16 mouse cellular contexts compared by ENCODE assay signal in genomic region chr19:24534733-24535132, GRCm38 (mm10). TPM values are rescaled to one million over a fixed set of nuclear protein-coding genes. Genes with fewer than 3 reads are reported as not detected.
DNase-seq lines count a peak whose midpoint lies in the region; ATAC-seq and TF ChIP-seq lines count a peak whose summit lies in the region.
"Had no signal": no experiment of that assay in that cellular context is flagged by ENCODE, and none has a peak within 500 bp of the region (broad histone marks: within the 10 kb centered on the region; RNA-seq: fewer than 3 reads in every experiment).

No protein-coding gene starts in this region.

- H3K79me2 ChIP-seq in heart, adult 2 months (replicated peaks; ENCODE audit: control insufficient read depth, insufficient read depth, low read length) = no peaks in the 10 kb centered on the region

- no peak overlapping the region for H3K4me2 ChIP-seq in midbrain, embryonic 11.5 days
- H3K4me2 ChIP-seq in liver, embryonic 13.5 days = peak overlapping the region; percentile 68
- H3K4me2 ChIP-seq in stomach, embryonic 15.5 days = no peak overlapping the region
- H3K4me2 ChIP-seq: embryonic facial prominence, embryonic 15.5 days had no signal

- H3K4me3 ChIP-seq in heart, adult 2 months = no peak overlapping the region
- no peak overlapping the region for H3K4me3 ChIP-seq in midbrain, embryonic 11.5 days (ENCODE audit: low read depth, low read length)
- H3K4me3 ChIP-seq in midbrain, embryonic 10.5 days = no peak overlapping the region
- peak overlapping the region; percentile 48 for H3K4me3 ChIP-seq in liver, embryonic 13.5 days (replicated peaks)
- H3K4me3 ChIP-seq in stomach, embryonic 15.5 days (replicated peaks) = no peak overlapping the region
- H3K4me3 ChIP-seq: embryonic facial prominence, embryonic 15.5 days; layer of hippocampus, adult 2 months had no signal

- no peak overlapping the region for H3K9ac ChIP-seq in heart, adult 2 months (ENCODE audit: low read depth, low read length)
- no peak overlapping the region for H3K9ac ChIP-seq in midbrain, embryonic 11.5 days (ENCODE audit: low read length)
- H3K9ac ChIP-seq in liver, embryonic 13.5 days = peak overlapping the region; percentile 72
- H3K9ac ChIP-seq in stomach, embryonic 15.5 days = no peak overlapping the region
- H3K9ac ChIP-seq: embryonic facial prominence, embryonic 15.5 days had no signal

- TF ChIP-seq EP300 in heart, adult 2 months (IDR thresholded peaks at IDR 0.05; ENCODE audit: insufficient read depth, low read depth, low read length) = no peak

- ATAC-seq in midbrain, embryonic 11.5 days (ENCODE audit: low FRiP score) = no peak
- peak; percentile 99 for ATAC-seq in liver, embryonic 13.5 days (ENCODE audit: low read depth)
- peak; percentile 91; the same call in 1 of the 2 replicates for ATAC-seq in stomach, embryonic 15.5 days (ENCODE audit: insufficient read depth, low FRiP score, low read depth)
- ATAC-seq in monocyte, adult 5-6 weeks (replicated peaks; ENCODE audit: insufficient number of reproducible peaks, low FRiP score, low TSS enrichment, poor library complexity, severe bottlenecking) = no peak
- ATAC-seq: lung, postnatal 0 days; midbrain, embryonic 16.5 days had no signal

- no peak for TF ChIP-seq CTCF in heart, adult 2 months (IDR thresholded peaks at IDR 0.05)

- H3K4me1 ChIP-seq in heart, adult 2 months (ENCODE audit: control insufficient read depth, insufficient read depth, low read length) = no peaks in the 10 kb centered on the region
- H3K4me1 ChIP-seq in midbrain, embryonic 11.5 days (ENCODE audit: control insufficient read depth, insufficient read depth, low read length) = no peaks in the 10 kb centered on the region
- H3K4me1 ChIP-seq in midbrain, embryonic 10.5 days = no peaks in the 10 kb centered on the region
- H3K4me1 ChIP-seq in liver, embryonic 13.5 days (replicated peaks) = peaks cover 83% of the 10 kb centered on the region
- H3K4me1 ChIP-seq in stomach, embryonic 15.5 days = no peaks in the 10 kb centered on the region
- H3K4me1 ChIP-seq: embryonic facial prominence, embryonic 15.5 days had no signal

- TF ChIP-seq POLR2A in heart, adult 2 months (IDR thresholded peaks at IDR 0.05; ENCODE audit: insufficient read depth, low read depth, low read length) = no peak

- no peak overlapping the region for H3K27ac ChIP-seq in heart, adult 2 months
- no peak overlapping the region for H3K27ac ChIP-seq in midbrain, embryonic 11.5 days (ENCODE audit: low read depth, low read length)
- H3K27ac ChIP-seq in midbrain, embryonic 10.5 days (replicated peaks) = no peak overlapping the region
- H3K27ac ChIP-seq in liver, embryonic 13.5 days = peak overlapping the region; percentile 97
- H3K27ac ChIP-seq in stomach, embryonic 15.5 days = no peak overlapping the region
- H3K27ac ChIP-seq: embryonic facial prominence, embryonic 15.5 days; layer of hippocampus, adult 2 months had no signal

- no peaks in the 10 kb centered on the region for H3K36me3 ChIP-seq in heart, adult 2 months (ENCODE audit: control insufficient read depth, insufficient read depth, low read length)
- no peaks in the 10 kb centered on the region for H3K36me3 ChIP-seq in midbrain, embryonic 11.5 days (ENCODE audit: control insufficient read depth, insufficient read depth, low read length)
- no peaks in the 10 kb centered on the region for H3K36me3 ChIP-seq in midbrain, embryonic 10.5 days
- no peaks in the 10 kb centered on the region for H3K36me3 ChIP-seq in liver, embryonic 13.5 days
- H3K36me3 ChIP-seq in stomach, embryonic 15.5 days = no peaks in the 10 kb centered on the region
- H3K36me3 ChIP-seq: embryonic facial prominence, embryonic 15.5 days had no signal

- intact Hi-C loops in heart, adult 2 months (cut with DNase I) = no loop called here

- no peaks in the 10 kb centered on the region for H3K27me3 ChIP-seq in heart, adult 2 months (ENCODE audit: control insufficient read depth, insufficient read depth, low read length)
- no peaks in the 10 kb centered on the region for H3K27me3 ChIP-seq in midbrain, embryonic 11.5 days (ENCODE audit: control insufficient read depth, insufficient read depth, low read length)
- no peaks in the 10 kb centered on the region for H3K27me3 ChIP-seq in midbrain, embryonic 10.5 days (ENCODE audit: low read depth, poor library complexity, severe bottlenecking)
- H3K27me3 ChIP-seq in liver, embryonic 13.5 days = no peaks in the 10 kb centered on the region
- H3K27me3 ChIP-seq in stomach, embryonic 15.5 days (replicated peaks) = no peaks in the 10 kb centered on the region
- H3K27me3 ChIP-seq: embryonic facial prominence, embryonic 15.5 days had no signal

- peak; percentile 13 for DNase-seq in heart, adult 11 months
- no peak for DNase-seq in heart, adult 2 months
- peak; percentile 72 for DNase-seq in midbrain, embryonic 11.5 days (ENCODE audit: low spot score, missing footprints)
- DNase-seq in midbrain, embryonic 10.5 days (ENCODE audit: low spot score) = no peak
- DNase-seq in liver, embryonic 13.5 days = peak; percentile 83
- DNase-seq in gastrocnemius, postnatal 25 days = no peak
- DNase-seq: cerebellum, postnatal 36 days; kidney, adult 8-10 months; left cerebral cortex, postnatal 4 days; right cerebral cortex, adult 18-20 months had no signal

- H3K9me3 ChIP-seq in midbrain, embryonic 11.5 days (ENCODE audit: control insufficient read depth, low read length) = no peaks in the 10 kb centered on the region
- H3K9me3 ChIP-seq in midbrain, embryonic 10.5 days (replicated peaks) = no peaks in the 10 kb centered on the region
- H3K9me3 ChIP-seq in liver, embryonic 13.5 days (replicated peaks) = no peaks in the 10 kb centered on the region
- no peaks in the 10 kb centered on the region for H3K9me3 ChIP-seq in stomach, embryonic 15.5 days
- H3K9me3 ChIP-seq: embryonic facial prominence, embryonic 15.5 days had no signal

- 19% methylated on average over 7 of the region's 7 CpGs for WGBS in heart, adult 2 months
- 80% methylated on average over 7 of the region's 7 CpGs for WGBS in midbrain, embryonic 11.5 days
- 84% methylated on average over 7 of the region's 7 CpGs for WGBS in midbrain, embryonic 10.5 days
- 11% methylated on average over 7 of the region's 7 CpGs for WGBS in liver, embryonic 13.5 days (ENCODE audit: insufficient replicate concordance)
- WGBS in stomach, embryonic 15.5 days = 62% methylated on average over 7 of the region's 7 CpGs

RNA-seq across cellular contexts. Expression of gene Pip5k1b, which starts 20.9 kb away (rescaled TPM):
- 10 to 100 TPM; 22.2 to 23.1 TPM for total RNA-seq in heart, adult 2 months (2021)
- 14.6 and 24.0 TPM in 2 replicates for polyA plus RNA-seq in heart, adult 2 months (2012; rRNA removed)
- polyA plus RNA-seq in midbrain, embryonic 11.5 days (2014; fragmentation: Nextera tagmentation; extraction: Ambion mirVana) = 2.3 and 2.9 TPM in 2 replicates
- 2.4 TPM in 2 replicates for polyA plus RNA-seq in midbrain, embryonic 10.5 days (2016; fragmentation: Nextera tagmentation; extraction: Ambion mirVana)
- polyA plus RNA-seq in liver, embryonic 13.5 days (2015; fragmentation: Nextera tagmentation; extraction: Ambion mirVana) = 8.5 and 10.2 TPM in 2 replicates
- polyA plus RNA-seq in stomach, embryonic 15.5 days (2015; fragmentation: Nextera tagmentation; extraction: Ambion mirVana) = 4.7 and 5.3 TPM in 2 replicates
- total RNA-seq in monocyte, adult 5-6 weeks (2017) = 1.5 to 5.6 TPM (median 3.0 TPM) in 3 replicates
- under 1 TPM; 0.75 to 0.84 TPM for total RNA-seq in gastrocnemius, postnatal 25 days (2021)

RNA-seq across cellular contexts. Expression of gene Fam122a, which starts 57.6 kb away (rescaled TPM):
- total RNA-seq in heart, adult 2 months (2021) = 10 to 100 TPM; 25.2 to 28.8 TPM
- polyA plus RNA-seq in heart, adult 2 months (2012; rRNA removed) = 26.4 and 27.4 TPM in 2 replicates
- 48.3 and 50.6 TPM in 2 replicates for polyA plus RNA-seq in midbrain, embryonic 11.5 days (2014; fragmentation: Nextera tagmentation; extraction: Ambion mirVana)
- 48.6 and 49.8 TPM in 2 replicates for polyA plus RNA-seq in midbrain, embryonic 10.5 days (2016; fragmentation: Nextera tagmentation; extraction: Ambion mirVana)
- 29.7 and 34.6 TPM in 2 replicates for polyA plus RNA-seq in liver, embryonic 13.5 days (2015; fragmentation: Nextera tagmentation; extraction: Ambion mirVana)
- polyA plus RNA-seq in stomach, embryonic 15.5 days (2015; fragmentation: Nextera tagmentation; extraction: Ambion mirVana) = 49.9 and 55.2 TPM in 2 replicates
- 4.5 to 9.5 TPM (median 9.4 TPM) in 3 replicates for total RNA-seq in monocyte, adult 5-6 weeks (2017)
- total RNA-seq in gastrocnemius, postnatal 25 days (2021) = 10 to 100 TPM; 12.2 to 17.5 TPM

Comparison
In these comparisons a context has a peak if more than half of its experiments do, and no peak if none do; other contexts are left out.
1. DNase-seq: peak in heart, adult 11 months (single experiment), midbrain, embryonic 11.5 days (single experiment) and liver, embryonic 13.5 days (single experiment); none in heart, adult 2 months (0 of 2), midbrain, embryonic 10.5 days (single experiment) and gastrocnemius, postnatal 25 days (single experiment).
2. ATAC-seq: peak in liver, embryonic 13.5 days (single experiment) and stomach, embryonic 15.5 days (single experiment); none in midbrain, embryonic 11.5 days (single experiment) and monocyte, adult 5-6 weeks (single experiment).